Mouse (Mus musculus) olfactory bulb, adult 2 months (tissue): ENCODE data around the gene Bhmt.

ENCODE experiments used
- CTCF ChIP-seq: fragments of 200-500 bp; IDR thresholded peaks from 2 replicates; pipeline ENCODE4 v1.5.1; 2012; ENCODE audit warnings: low read depth, mild to moderate bottlenecking, low read length, moderate library complexity; ENCODE audit not compliant: insufficient read depth
- POLR2A ChIP-seq: fragments of 200-500 bp; IDR thresholded peaks from 2 replicates; pipeline ENCODE4 v1.6.1; 2012; ENCODE audit warnings: mild to moderate bottlenecking, low read depth, low read length, moderate library complexity; ENCODE audit not compliant: insufficient read depth

- TF ChIP-seq CTCF (no peak), POLR2A (no peak)
Measured at GRCm38 (mm10) chr13:93601527-93601926, 36.2 kb downstream of the Bhmt start.
